Mouse (Mus musculus) ZHBTc4 (cell line): Measurements from ENCODE around the gene Fbxl18.

ENCODE experiments used
- DNase-seq: peaks from one replicate; pipeline ENCODE4 v3.0.0-alpha.2; 2011; ENCODE audit warnings: low read depth, low spot score

The Fbxl18 gene

DNA sequence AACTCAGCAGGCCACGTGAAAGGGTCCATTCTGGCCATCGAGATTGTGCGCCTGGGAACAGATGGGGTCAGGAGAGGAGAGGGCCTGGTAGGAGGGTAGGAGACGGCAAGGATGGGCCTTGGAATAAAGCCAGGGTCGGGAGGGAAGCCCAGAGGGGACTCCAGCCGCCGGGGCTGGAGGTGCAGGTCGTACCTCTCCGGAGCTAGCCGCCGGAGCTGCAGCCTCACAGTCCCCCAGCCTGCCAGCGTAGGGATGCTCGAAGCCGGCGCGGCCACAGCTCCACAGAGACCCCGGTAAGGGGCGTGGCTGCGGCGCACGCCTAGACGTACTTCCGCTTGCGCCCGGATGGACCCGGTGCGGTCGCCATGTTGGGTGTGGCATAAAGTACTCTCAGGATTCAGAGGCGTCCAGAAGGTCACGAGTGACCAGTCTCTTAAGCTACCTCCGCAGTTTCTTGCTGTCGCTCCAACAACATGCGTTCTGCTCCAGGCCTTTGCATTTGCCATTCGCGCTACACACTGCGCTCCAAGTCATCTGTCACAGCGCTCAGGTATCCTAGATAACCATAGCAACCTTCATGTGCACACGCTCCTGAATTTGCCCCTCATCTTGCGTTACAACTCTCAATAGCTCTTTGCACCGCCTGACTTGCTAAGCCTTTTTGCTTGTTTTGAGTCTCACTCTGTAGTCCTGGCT lies at the start of gene Fbxl18:
Gene Fbxl18 (minus strand): TSS at position 504 of the 696 bp plus-strand sequence.
- DNase-seq, result peak; percentile 97

DNA sequence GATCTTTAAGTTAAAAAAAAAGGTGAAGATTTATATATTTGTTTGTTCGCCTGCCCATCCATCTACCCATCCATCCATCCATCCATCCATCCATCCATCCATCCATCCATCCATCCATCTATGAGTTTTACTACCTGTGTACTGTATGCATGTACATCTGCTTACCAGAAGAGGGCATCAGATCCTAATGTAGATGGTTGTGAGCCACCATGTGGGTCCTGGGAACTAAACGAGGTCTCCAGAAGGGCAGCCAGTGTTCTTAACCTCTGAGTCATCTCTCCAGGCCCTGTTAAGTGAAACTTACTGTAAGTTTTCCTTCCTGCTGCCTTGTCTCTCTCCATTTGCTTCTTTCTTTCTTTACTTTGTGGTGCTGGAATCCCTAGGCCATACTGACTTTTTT lies 45.2 kb upstream of the Fbxl18 start:
- peak; percentile 73 for DNase-seq

- peak; percentile 98 for DNase-seq
These were observed 42.9 kb upstream of the Fbxl18 start for GRCm38 (mm10) chr5:142937956-142938727.

GRCm38 (mm10) chr5:142936336-142936719 lies 41.1 kb upstream of the Fbxl18 start:
- peak; percentile 92 for DNase-seq

- peak; percentile 92 for DNase-seq
These were observed 40.6 kb upstream of the Fbxl18 start for GRCm38 (mm10) chr5:142935642-142936335.

GRCm38 (mm10) chr5:142932731-142933130 lies 37.5 kb upstream of the Fbxl18 start:
- DNase-seq, result no peak

DNA sequence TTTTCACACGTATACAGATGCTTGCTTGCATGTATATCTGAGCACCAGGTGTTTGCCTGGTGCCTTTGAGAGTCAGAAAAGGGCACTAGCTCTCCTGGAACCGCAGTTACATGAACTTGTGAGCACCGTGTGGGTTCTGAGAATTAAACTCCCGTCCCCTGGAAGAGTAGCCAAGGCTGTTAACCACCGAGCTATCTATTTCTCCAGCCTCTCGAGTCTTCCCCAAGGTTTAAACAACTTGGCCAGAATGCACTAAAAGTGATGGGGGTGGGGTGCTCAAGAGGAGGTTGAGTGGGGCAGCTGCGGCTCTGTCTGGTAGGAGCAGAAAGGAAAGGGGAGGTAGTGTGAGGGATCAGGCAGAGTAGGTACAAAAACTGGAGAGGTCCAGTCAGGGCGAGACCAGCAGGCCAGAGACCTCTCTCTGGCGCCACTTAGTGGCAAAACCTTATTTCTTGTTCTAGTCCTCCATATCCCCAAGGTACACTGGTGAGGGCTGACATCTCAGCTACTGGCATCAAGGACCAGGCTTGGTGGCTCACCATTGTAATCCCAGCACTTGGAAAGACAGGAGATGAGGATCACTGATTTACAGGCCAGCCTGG lies 37.0 kb upstream of the Fbxl18 start:
- peak; percentile 85 for DNase-seq

DNA sequence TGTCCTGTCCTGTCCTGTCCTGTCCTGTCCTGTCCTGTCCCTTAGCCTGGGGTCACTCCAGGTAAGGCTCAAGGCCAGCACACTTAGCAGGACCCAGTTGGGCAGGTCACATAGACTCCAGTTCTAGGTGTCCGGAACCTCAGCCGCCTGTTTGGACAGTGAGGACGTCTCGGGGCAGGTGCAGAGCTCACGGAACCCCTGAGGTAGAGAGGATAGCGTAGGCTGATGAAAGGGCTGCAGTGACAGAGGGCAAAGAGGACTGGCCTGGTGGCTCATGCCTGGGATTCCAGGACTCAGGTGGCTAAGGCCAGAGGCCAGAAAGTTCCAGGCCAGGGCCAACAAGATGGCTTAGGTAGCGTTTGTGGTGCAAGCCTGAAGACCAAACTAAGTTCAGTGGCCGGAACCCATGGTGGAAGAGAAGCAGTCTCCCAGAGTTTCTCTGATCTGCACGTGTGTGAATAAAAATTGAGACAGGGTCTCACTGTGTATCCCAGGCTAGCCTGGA lies 36.1 kb upstream of the Fbxl18 start:
- DNase-seq, result no peak

DNA sequence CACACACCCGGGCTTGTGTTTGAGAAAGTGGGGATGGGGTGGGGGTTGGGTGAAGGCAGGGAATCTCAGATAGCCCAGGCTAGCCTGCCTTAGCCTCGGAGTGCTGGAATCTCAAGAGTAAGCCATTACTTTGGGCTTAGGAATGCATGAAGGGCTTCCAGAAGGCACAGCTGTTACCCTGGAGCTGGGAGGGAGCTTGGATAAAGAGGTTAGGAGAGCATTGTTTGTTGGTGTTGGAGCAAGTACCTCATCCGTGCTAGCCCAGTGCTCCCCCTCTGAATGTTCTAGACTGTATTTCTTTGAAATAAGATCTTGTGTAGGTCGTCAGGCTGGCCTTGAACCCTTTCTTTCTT lies 34.2 kb upstream of the Fbxl18 start:
- peak; percentile 79 for DNase-seq

GRCm38 (mm10) chr5:142928749-142929399 lies 33.7 kb upstream of the Fbxl18 start:
- peak; percentile 85 for DNase-seq

GRCm38 (mm10) chr5:142927341-142927930 lies 32.2 kb upstream of the Fbxl18 start:
- DNase-seq, result peak; percentile 44

GRCm38 (mm10) chr5:142926940-142927228 lies 31.7 kb upstream of the Fbxl18 start:
- DNase-seq, result no peak

DNA sequence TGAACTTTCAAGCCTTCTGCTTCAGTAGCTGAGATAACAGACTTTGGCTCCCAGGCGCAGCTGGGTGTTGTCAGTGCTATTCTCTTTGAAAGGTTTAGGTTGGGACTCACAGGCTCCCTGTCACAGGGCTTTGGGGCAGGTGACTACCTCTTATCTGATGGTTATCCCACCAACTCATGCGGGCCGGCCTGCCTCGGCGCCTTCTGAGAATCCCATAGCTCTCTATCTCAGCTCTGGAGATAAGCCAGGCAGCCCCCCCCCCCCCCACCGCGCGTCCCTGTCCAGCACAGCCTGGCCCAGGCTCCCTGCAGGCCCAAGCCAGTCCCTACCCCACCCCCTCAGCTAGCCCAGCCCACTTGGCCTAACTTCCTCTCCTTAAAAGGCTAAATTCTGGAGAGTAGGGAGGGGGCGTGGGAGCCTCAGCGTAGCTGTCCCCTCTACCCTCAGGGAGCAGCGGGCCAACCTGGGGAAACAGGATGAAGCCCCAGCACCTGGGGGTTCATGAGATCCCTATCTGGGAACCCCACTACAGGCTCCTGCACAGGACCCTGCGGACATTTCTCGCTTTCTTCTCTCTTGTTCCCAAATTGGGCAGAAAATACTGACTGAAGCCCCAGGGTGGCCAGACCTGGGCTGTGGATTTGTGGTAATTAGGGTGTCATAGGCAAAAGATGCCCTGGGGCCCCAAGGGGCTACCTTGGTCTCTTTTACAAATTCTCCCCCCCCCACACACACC lies 31.2 kb upstream of the Fbxl18 start:
- no peak for DNase-seq

- DNase-seq, result peak; percentile 95
These were observed 29.2 kb upstream of the Fbxl18 start for GRCm38 (mm10) chr5:142924336-142924959.

- DNase-seq, result peak; percentile 89
These were observed 28.6 kb upstream of the Fbxl18 start for GRCm38 (mm10) chr5:142923781-142924180.

GRCm38 (mm10) chr5:142922251-142922650 lies 27.0 kb upstream of the Fbxl18 start:
- DNase-seq, result no peak

- no peak for DNase-seq
These were observed 25.8 kb upstream of the Fbxl18 start for GRCm38 (mm10) chr5:142921074-142921459.

GRCm38 (mm10) chr5:142920311-142921073 lies 25.3 kb upstream of the Fbxl18 start:
- DNase-seq, result peak; percentile 78

DNA sequence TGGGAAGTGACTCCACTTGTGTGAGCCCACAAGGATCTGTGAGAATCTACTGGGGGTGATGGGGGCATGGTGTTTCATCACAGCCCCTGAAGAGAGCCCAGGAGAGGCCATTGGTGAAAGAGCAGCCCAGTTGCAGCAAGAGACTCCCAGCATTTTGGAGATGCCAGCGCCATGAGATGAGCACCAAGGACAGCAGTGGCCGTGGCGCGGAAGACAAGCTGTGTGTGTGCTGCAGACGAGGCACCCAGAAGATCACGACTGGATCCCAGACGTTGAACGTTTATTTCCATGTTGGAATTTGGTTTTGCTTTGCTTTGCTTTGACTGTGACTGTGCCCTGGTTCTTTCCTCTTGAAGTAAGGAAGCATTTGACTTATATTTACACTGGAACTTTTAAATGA lies 22.2 kb upstream of the Fbxl18 start:
- no peak for DNase-seq
